Mouse (Mus musculus): ENCODE data around the gene Lin9.

DNA sequence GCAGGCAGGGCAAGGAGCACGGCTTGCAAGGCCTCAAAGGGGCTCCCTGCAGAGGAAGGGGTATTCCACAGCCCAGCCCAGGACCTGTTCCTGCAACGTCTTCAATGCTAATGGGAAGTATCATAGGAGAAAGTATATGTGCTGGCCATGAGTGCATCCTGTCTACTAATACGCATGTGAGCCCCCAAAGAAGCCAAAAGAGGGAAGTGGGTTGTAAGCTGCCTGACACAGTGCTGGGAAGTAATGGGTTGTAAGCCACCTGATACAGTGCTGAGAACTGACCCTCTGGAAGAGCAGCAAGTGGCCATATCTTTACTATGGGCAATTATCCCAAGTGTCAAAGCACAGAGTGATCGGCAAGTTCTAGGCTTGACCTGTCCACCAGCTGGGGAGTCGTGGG is 57.1 kb downstream of the Lin9 start:
- no peak for TF ChIP-seq POLR2A (IDR thresholded peaks at IDR 0.05; ENCODE audit: control insufficient read depth in 1 of 2, insufficient read depth in 1 of 2, low read depth in 1 of 2, low read length in 2 of 2, poor library complexity in 1 of 2)
- TF ChIP-seq TAL1 (IDR thresholded peaks at IDR 0.05; ENCODE audit: low read length), result no peak
- TF ChIP-seq CHD1 (IDR thresholded peaks at IDR 0.05; ENCODE audit: low read depth, low read length), result no peak
- TF ChIP-seq CTCF (IDR thresholded peaks at IDR 0.05 in 2 of 3, conservative IDR thresholded peaks at IDR 0.05 in 1 of 3; ENCODE audit: control insufficient read depth in 1 of 3, insufficient read depth in 1 of 3, low read depth in 2 of 3, low read length in 3 of 3, poor library complexity in 1 of 3, severe bottlenecking in 1 of 3), result no peak
- no peak for TF ChIP-seq EP300 (IDR thresholded peaks at IDR 0.05; ENCODE audit: low read depth in 1 of 2, low read length in 2 of 2)
- no peak for TF ChIP-seq MAZ (IDR thresholded peaks at IDR 0.05; ENCODE audit: low read depth, low read length)
- TF ChIP-seq ZKSCAN1 (IDR thresholded peaks at IDR 0.05; ENCODE audit: low read depth, low read length), result no peak
- no peak for TF ChIP-seq UBTF (IDR thresholded peaks at IDR 0.05; ENCODE audit: borderline replicate concordance, insufficient read depth, low read depth, low read length)
- TF ChIP-seq MAFK (IDR thresholded peaks at IDR 0.05; ENCODE audit: borderline replicate concordance, low read depth, low read length), result no peak
- TF ChIP-seq GABPA (IDR thresholded peaks at IDR 0.05; ENCODE audit: low read depth, low read length), result no peak
- no peak for TF ChIP-seq USF1 (IDR thresholded peaks at IDR 0.05; ENCODE audit: low read depth, low read length)
